Mouse (Mus musculus) right cerebral cortex, adult 2 months (tissue): Measurements from ENCODE around the gene Xpo4.

Experiments
- DNase-seq, 2 experiments: peaks; one replicate each; pipeline ENCODE4 v3.0.0; 2021 to 2022; ENCODE audit warnings: low spot score in 2 of 2

Xpo4 gene

GRCm38 (mm10) chr14:57536820-57537219 lies 128.4 kb downstream of the Xpo4 start:
- DNase-seq = no peak

GRCm38 (mm10) chr14:57535646-57536045 lies 129.6 kb downstream of the Xpo4 start:
- no peak for DNase-seq

- no peak for DNase-seq
These were observed 130.3 kb downstream of the Xpo4 start for GRCm38 (mm10) chr14:57534961-57535360.

- no peak for DNase-seq
These were observed 130.9 kb downstream of the Xpo4 start for GRCm38 (mm10) chr14:57534346-57534745.

- DNase-seq = no peak
These were observed 131.4 kb downstream of the Xpo4 start for GRCm38 (mm10) chr14:57533841-57534240.

- DNase-seq = no peak
These were observed 132.0 kb downstream of the Xpo4 start for GRCm38 (mm10) chr14:57533214-57533613.

- DNase-seq = no peak
These were observed 132.7 kb downstream of the Xpo4 start for GRCm38 (mm10) chr14:57532577-57532976.

- DNase-seq = no peak
These were observed 135.3 kb downstream of the Xpo4 start for GRCm38 (mm10) chr14:57529786-57530515.

GRCm38 (mm10) chr14:57529086-57529785 lies 136.0 kb downstream of the Xpo4 start:
- DNase-seq = peak; percentile 71 to 73

GRCm38 (mm10) chr14:57527598-57527997 lies 137.6 kb downstream of the Xpo4 start:
- DNase-seq = no peak
